Mouse (Mus musculus) kidney, adult 9 months (tissue): ENCODE measurements at regions not wholly inside any gene's neighbourhood (a gene's known extent, or its start where the extent isn't known, plus 50 kb on each side); places are given as distances from the start of the nearest gene placed in this dataset.

ENCODE experiments used
- DNase-seq: peaks from one replicate; pipeline ENCODE4 v3.0.0; 2022

DNA sequence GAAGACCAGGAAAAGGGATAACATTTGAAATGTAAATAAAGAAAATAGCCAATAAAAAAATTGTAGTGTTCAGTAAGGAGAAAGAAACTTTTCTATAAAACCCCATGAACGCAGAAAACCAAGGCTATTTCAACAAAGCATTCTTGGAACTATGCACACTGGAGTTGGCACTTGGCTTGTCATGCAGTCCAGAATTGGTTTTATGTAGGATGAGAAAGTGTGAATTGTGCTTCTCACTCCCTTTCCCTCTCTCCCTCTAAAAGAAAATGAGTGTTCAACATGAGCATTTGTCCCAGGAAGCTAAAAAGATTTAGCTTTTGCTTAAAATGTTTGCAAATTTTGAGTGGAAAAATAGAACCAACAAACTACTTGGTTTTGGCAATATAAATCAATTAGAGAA lies 841.6 kb upstream of the Adam24 start:
- DNase-seq, result no peak

DNA sequence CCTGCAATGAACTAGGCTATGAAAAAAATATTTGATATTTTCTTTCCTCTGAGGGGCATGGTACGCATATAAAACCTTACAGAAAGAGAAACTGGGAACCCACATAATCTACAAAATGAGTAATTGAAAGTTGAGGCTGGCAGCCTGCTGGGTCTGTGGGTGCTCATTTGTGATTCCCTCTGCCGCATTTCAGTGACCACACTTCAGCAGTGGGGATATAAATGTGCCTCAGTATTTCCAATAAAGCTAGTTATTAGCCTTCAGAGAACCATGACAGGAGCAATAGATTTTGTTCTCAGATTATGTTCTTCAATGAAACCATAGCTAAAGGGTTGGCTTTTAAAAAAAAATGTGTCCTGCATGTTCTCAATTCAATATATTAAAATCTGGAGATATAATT lies 828.0 kb upstream of the Adam24 start:
- DNase-seq, result no peak

DNA sequence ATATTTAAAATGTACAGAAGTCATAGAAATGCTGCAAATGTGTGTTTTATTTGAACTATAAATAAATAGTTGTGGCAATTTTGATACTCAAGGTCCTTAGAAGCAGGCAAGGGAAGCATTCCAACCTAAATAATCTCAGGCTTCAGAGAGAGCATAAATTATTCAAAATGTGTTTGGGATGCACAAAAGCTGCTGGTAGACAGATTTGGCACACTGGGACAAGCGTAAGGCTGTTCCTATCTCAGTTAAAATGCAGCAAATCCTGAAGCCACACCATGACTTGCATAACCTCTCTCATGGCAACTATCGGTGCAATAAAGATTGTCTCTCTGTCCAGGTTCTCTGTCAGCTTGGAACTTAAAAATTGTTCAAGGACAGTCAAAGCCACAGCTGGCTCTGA lies 812.3 kb upstream of the Adam24 start:
- no peak for DNase-seq

GRCm38 (mm10) chr8:39902251-39902650 lies 772.6 kb upstream of the Adam24 start:
- no peak for DNase-seq

- DNase-seq, result no peak
Observed at GRCm38 (mm10) chr8:39912926-39913325, 762.0 kb upstream of the Adam24 start.

- DNase-seq, result no peak
Observed at GRCm38 (mm10) chr8:39921336-39921735, 753.5 kb upstream of the Adam24 start.

DNA sequence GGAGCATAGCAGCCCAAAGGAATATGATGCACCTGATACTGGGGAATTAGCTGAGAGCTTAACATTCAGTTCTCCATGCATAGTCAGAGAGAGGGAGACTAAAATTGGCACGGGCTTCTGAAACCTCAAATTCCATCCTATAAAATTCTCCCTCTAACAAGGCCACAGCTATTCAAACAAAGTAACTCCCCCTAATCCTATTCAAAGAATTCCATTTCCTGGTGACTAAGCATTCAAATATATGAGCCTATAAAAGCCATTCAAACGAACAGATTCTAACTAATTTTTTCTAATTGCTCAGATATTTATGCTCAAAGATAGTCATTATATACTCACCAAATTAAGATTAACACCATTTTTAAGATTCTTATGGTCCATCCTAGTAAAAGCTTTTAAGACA lies 751.1 kb upstream of the Adam24 start:
- no peak for DNase-seq

DNA sequence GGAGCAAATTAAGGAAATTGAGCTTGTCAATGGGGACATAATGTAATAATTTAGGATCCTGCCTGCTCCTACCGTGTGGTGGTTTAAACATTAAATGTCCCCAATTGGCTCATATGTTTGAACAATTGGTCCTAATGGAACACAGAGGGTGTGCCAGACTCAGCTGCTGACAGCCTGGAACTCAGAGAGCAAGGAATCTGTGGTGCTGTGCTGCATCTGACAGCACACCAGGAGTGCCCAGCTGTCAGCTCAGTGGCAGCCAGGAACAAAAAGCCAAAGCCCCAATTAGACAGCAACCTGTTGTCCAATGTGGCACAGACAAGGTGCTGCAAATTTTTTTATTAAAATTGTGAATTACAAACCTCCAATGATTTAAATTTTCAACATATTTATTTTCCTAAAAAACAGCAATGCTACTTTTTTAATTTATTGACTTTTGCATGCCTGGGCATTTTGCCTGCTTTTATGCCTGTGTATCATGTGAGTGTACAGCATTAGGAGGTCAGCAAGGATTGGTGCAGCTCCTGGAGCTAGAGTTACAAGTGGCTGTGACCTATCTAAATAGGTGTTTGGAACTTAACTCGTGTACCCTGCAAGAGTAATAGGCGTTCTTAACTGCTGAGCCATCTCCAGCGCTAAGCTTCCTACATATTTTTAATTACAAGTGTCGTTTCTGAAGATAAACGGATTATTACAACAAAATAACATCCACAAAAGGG lies 724.5 kb upstream of the Adam24 start:
- no peak for DNase-seq

DNA sequence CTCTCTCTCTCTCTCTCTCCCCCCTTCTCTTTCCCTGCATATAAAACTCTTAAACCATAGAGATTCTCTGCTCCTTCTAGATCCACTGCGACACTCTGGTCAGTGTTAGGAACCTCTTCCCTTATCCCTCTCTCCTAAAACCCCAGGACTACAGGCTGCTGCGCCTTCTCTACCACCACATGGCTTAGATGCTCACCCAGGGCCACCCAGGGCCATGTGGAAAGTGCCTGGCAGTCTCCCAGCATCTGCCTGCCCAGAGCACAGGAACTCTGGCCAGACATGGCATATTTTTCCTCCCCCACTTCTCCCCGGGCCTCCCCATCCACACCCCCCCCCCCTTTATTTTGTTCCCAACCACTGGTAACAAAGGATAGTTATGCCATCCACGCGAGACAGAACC lies 720.4 kb upstream of the Adam24 start:
- DNase-seq, result no peak

DNA sequence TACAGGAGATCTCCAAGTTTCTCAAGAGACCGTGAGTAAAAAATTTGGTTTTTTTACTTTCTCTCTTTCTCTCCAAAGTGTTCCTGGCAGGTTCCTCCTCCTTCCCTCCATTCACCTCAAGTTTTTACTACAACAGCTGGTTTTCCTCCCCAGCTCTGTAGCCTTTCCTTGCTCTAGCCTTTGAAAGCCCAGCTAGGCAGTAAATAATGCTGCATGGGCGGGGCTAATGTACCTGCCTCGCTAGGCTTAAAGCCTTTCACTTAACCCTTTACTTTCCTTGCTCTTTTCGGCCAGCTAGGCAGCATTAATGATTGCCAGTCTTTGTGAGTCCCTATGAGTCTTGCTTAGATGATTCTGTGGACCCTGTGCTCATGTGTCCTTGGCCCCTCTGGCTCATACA lies 720.0 kb upstream of the Adam24 start:
- DNase-seq, result no peak

- no peak for DNase-seq
Observed at GRCm38 (mm10) chr8:40005207-40005837, 669.6 kb upstream of the Adam24 start.

DNA sequence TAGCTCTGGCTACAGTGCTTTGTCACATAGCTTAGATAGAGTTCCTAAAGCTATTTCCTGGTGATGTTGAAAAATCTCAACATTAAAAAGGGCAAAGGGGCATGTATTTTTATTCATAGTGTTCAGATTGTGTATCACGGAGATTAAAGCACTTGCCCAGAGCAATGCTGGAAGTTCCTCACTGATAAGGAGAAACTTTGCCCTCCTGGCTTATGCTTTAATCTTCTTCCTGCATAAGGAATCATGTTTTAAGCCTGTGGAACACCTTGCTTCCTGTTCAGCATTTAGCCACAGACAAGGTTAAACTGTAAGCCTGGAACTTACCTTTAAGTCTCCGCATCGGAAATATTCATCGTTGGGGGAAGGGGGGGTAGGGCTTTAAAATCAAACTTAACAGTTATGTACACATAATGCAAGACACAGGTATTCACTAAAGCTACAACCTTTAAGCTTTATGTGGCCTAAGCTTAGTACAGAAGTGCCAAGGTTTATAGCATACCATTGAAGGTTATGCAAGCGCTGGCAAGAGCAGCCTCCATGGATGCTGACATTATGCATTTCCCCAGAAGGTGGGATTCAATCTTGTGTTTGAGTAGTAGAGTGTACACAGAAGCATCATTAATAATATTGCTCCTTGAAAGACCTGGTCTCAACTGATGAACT lies 655.5 kb upstream of the Adam24 start:
- DNase-seq, result no peak

DNA sequence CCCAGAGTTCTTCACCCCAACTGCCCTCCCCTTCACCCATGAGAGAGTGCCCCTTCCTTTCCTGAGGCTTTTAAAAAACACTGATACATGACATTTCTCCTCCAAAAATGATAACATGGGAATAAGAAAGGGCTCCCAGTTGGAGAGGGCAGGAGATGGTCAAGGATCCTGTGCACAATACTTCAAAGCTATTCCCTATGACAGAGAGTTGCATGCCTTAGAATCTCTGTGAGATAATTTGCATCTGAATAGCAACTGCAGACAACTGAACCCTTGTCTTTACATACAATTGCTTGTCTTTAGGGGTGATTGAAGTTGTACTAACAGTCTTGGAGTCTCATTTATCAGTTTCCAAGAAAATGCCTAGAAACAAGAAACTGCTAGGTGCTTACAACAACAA lies 610.7 kb upstream of the Adam24 start:
- DNase-seq, result no peak

DNA sequence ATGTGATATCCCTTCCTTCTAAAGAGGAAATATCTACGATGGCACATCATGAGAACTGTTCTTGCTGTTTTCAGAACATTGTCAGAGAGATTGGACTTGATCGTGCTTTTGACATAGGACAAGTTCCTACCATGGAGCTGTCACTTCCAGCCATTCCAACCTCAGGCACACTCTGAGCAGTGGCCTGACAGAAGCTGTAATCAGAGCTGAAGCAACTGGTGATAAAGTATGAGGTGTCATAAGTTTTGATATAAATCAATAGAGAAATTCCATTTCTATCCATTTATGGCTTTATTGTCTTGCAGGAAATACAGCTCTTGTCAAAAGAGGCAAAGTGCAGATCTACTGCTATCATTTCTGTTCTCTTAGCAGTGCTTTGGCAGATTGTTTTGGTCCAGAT lies 603.7 kb upstream of the Adam24 start:
- DNase-seq, result no peak

DNA sequence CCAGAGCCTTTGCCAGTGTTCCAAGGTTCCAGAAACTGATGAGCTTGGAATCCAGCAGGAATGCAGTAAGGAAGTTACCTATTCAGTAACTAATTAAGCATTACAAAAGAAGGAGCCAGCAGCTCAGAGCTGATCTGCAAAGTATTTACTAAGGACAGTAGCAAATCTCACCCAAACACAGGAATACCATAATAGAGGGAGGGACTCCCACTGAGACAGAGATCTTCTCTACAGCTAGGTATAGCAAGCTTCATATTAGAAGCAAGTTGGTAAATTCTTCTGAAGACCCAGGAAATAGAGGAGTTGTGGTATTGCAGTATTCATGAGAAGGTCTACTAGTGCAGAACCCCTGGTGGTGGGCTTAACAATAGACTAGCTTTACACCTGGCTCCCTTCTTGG lies 593.9 kb upstream of the Adam24 start:
- DNase-seq, result peak; percentile 11

GRCm38 (mm10) chr8:40084129-40084528 lies 590.7 kb upstream of the Adam24 start:
- no peak for DNase-seq

DNA sequence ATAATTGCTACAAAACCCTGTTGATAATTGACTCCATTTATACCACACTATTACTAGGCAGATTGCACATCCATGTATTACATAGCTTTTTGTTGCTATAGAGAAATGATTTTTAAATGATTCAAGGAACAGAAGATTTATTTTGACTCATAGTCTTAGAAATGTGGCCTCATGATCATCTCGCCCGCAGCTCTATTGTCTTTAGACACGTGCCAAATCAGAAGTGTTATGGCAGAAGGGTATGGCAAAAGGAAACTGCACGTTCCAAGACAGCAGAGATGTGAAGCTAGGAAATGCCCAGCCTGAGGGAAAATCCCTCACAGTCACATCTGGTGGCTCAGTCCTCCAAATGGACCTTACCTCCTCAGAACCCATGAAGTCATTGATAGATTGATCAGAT lies 585.5 kb upstream of the Adam24 start:
- DNase-seq, result no peak

DNA sequence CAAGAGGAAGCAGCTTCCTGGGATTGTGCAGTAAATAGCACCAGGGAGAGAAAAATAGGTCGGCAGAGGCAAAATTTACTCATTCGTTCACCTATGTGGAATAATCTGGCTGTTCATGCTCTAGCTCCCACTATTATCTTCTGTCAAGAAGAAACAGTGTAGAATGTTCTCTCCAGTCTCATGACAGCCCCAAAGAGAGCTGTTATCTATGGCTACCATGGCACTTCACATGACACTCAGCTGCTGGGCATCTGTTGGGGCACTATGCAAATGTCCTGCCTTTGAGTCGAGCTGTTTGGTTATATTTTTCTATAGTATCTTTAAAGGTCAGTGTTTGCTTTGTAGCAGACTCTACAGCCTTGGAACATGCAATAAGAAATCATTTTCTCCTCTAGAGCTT lies 550.5 kb upstream of the Adam24 start:
- DNase-seq, result no peak

DNA sequence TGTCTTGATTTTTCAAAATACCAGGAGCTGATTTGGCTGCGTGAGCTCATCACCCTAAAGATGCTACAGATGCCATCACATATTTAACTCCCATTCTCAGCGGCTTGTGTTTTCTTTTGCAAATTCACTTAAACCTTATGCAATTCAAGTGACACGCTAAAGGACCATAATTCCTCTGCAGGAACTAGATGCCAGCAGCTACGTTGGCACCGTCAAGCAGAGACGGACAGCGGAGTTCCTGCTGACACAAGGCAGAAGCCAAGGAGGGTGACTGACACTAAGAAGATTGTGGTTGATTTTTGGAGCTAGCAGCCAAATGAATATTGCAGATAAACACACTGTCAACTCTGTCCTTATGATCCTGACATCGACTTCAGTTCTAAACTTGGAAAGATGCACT lies 547.7 kb upstream of the Adam24 start:
- no peak for DNase-seq

DNA sequence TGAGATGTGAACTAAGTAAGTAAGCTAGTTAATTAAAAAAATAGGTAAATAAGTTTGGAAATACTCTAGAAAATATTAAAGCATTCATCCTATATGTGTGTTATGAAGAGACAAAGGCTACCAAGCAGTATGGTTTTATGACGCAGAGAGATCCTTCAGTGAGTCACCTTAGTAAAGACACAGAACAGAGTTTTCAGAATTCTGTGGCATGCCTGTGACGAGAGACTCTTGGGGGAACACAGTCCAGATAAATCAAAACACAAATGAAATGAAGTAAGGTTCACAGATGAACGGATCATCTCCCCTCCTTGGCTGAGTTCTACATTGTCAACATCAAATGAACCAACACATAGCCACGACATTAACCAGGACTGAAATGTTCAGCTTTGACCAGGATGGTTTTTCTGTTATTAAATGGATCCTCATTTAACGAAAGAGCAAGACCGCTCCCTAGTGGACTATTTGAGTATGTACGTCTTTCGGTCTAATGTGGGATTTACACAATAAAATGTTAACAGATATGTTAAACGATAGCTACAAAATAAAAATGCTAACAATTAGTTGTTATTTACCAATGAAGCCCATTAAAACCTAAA lies 542.1 kb upstream of the Adam24 start:
- DNase-seq, result peak; percentile 21

GRCm38 (mm10) chr8:40150911-40151797 lies 523.7 kb upstream of the Adam24 start:
- DNase-seq, result peak; percentile 58

DNA sequence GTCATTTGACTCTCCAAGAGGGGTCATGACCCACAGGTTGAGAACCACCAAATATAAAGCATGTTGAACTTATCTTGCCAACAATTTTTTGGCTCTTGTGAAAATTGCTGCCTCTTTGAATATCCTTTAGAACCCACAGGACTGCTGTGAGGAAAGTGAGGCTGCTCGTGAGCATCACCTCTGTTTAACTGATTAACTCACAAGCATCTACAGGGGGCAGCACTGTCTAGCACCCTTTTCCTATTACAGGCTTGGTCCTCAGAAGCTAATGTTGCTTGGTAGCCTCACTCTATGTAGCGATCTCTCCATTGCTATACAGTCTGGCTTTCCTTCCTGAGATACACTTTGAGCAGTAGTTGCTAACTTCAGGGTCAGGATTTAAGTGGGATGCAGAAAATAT lies 522.4 kb upstream of the Adam24 start:
- no peak for DNase-seq
